Mouse (Mus musculus): ENCODE measurements around the gene Ppp1r12c.

Ppp1r12c gene

DNA sequence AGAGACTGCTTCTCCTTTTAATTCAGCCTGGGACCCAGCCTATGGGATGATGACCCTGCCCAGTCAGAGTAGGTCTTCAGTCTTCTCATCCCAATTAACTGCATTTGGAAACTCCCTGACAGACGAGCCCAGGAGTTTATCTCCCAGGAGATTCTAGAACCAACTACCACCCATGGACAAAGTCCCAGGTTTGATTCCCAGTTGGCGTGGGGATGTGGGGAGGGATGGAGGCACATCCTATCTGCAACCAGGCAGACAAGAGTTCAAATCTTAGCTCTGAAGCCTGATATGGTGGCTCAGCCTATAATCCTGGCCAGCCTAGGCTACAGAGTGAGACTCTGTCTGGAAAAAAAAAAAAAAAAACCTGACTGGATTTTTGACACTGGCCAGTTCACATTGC is 63.8 kb downstream of the Ppp1r12c start:
- TF ChIP-seq GATA4 (IDR thresholded peaks at IDR 0.05; ENCODE audit: insufficient replicate concordance, low read length) = no peak

DNA sequence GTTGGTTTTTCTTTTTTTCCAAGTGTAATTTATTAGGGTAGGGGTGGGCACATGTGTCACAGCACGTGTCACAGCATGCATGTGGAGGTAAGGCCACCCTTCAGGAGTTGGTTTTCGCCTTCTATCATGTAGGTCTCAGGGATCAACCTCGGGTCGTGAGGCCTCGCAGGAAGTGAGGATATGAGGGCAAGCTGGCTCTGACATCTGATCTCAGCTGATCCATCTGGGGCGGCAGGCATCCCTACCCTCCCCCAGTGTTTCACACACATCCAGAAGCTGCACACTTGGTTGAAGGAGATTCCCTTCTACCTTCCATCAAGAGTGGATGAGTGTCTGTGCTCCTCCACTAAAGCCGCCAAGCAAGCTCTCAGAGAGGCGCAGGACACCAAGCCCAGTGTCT is 69.5 kb downstream of the Ppp1r12c start:
- TF ChIP-seq GATA4 (IDR thresholded peaks at IDR 0.05; ENCODE audit: insufficient replicate concordance, low read length) = no peak

DNA sequence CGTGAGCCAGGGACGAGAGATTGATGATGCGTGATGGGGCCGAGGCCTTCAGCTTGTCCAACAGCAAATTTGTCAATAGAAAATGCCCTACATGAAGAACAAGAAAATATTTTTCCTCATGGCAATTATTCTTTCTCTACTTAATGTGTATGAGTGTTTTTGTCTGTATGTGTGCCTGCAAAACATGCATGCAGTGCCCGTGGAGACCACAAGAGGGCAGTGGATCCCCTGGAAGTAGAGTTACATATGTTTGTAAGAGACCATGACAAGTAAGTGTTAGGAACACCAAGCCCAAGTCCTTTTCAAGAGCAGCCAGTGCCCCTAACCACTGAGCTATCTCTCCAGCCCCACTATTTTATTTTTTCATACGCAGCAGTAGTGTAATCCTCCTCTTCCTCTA is 69.9 kb downstream of the Ppp1r12c start:
- no peak for TF ChIP-seq GATA4 (IDR thresholded peaks at IDR 0.05; ENCODE audit: insufficient replicate concordance, low read length)
